Mouse (Mus musculus) small intestine, adult 2 months (tissue): ENCODE results near the gene Galnt11. TPM values are rescaled to one million over a fixed set of nuclear protein-coding genes. Genes with fewer than 3 reads are reported as not detected.
A peak's percentile ranks its signal among the peaks of the same experiment; 100 is the strongest.

Experiments used
- H3K27ac ChIP-seq: fragments of 200-500 bp; 2 replicates; pipeline ENCODE4 v1.5.1; 2012; ENCODE audit warnings: low read depth, low read length, control low read depth, inconsistent platforms; ENCODE audit not compliant: insufficient read depth
- H3K27me3 ChIP-seq: fragments of 200-500 bp; 2 replicates; pipeline ENCODE4 v1.6.1; 2012; ENCODE audit warnings: mild to moderate bottlenecking, moderate library complexity, low read length, inconsistent platforms; ENCODE audit not compliant: control insufficient read depth, insufficient read depth
- H3K36me3 ChIP-seq: fragments of 200-500 bp; 2 replicates; pipeline ENCODE4 v1.6.1; 2012; ENCODE audit warnings: mild to moderate bottlenecking, low read length, control low read depth, inconsistent platforms; ENCODE audit not compliant: control insufficient read depth, insufficient read depth
- H3K4me1 ChIP-seq: fragments of 200-500 bp; 2 replicates; pipeline ENCODE4 v1.6.1; 2012; ENCODE audit warnings: low read length, inconsistent platforms, mixed read lengths; ENCODE audit not compliant: control insufficient read depth, insufficient read depth, insufficient read length
- H3K4me3 ChIP-seq: fragments of 200-500 bp; 2 replicates; pipeline ENCODE4 v1.5.1; 2012; ENCODE audit warnings: low read depth, mild to moderate bottlenecking, control low read depth, inconsistent platforms, low read length, moderate library complexity
- CTCF ChIP-seq: fragments of 200-500 bp; IDR thresholded peaks from 2 replicates; pipeline ENCODE4 v1.5.1; 2012; ENCODE audit warnings: low read depth, mild to moderate bottlenecking, control low read depth, inconsistent platforms, low read length, moderate library complexity, mixed read lengths; ENCODE audit not compliant: insufficient replicate concordance, insufficient read length; ENCODE audit errors: extremely low read depth
- POLR2A ChIP-seq: fragments of 200-500 bp; IDR thresholded peaks from 2 replicates; pipeline ENCODE4 v1.6.1; 2012; ENCODE audit warnings: low read depth, mild to moderate bottlenecking, control low read depth, inconsistent platforms, low read length, moderate library complexity
- WGBS: fragments of 180-500 bp; shearing (Covaris S2); methylation state at CpG from one replicate; pipeline ENCODE4 v1.1.7; 2018; 5-methylcytosine and 5-hydroxymethylcytosine counted together
- polyA plus RNA-seq: library from polyadenylated mRNA; depleted of rRNA; stranded (reverse); fragments of >200 nt; gene quantifications from 2 replicates; pipeline ENCODE4 v1.2.3, GENCODE M21; 2012

Gene Galnt11
- polyA plus RNA-seq, 1 experiment: 7.7 TPM

DNA sequence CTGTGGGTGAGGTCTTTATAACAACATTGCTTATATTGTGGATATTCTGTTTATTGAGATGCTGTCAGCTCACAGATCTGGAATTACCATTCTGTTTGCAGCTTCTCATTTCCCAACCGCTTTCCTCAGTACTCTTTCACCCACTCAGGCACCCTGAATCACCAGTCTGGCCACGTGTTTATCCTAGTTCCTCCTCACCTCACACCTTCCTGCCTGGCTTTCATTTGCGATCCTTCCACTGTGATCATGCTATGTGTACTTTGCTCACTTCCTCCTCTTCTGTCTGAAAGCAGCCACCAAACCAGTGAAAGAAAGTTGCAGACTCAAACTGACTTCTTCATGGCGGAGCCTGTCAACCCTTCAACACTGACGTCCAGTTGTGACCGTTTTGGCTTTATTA is 21.4 kb downstream of the Galnt11 start:
- Histone ChIP-seq H3K4me3 (no peak overlapping the region), H3K4me1 (peaks cover 3% of the 10 kb centered on the region; the same call in 1 of the 2 replicates), H3K36me3 (peaks cover 5% of the 10 kb centered on the region; the same call in 1 of the 2 replicates), H3K27me3 (no peaks in the 10 kb centered on the region), H3K27ac (no peak overlapping the region)
- whole genome bisulfite sequencing: 56% methylated on average over 6 of the region's 6 CpGs
- TF ChIP-seq POLR2A: no peak

DNA sequence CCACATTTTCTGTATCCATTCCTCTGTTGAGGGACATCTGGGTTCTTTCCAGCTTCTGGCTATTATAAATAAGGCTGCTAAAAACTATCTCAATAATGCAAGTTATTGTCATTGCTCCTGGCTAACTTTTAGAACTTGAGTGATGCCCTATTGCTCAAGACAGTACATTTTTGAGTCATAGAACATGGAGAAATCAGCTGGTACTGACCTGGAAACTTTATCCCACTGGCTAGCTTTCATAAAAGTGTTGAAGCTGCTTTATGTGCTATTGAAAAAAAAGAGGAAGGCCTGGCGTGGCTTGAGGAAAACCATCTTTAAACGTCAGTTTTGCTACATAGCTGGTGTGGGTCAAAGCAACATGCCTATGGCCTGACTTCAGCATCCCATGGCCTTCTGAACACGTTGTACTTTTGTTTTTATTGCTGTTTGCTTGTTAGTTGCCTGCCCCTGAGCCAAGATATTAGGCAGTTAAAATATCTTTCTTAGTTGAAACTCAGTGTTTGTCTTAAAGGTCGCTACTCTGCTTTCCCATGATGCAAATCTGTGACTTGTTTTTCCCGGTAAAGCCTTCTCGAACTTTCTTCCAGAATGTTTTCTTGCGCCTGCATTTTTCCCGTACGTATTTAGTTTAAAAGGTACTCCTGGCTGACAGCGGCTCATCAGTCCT is 24.2 kb downstream of the Galnt11 start:
- H3K27me3 ChIP-seq: no peaks in the 10 kb centered on the region
- peaks cover 3% of the 10 kb centered on the region; the same call in 1 of the 2 replicates for H3K4me1 ChIP-seq
- no peak overlapping the region for H3K4me3 ChIP-seq
- H3K36me3 ChIP-seq: no peaks in the 10 kb centered on the region
- 79% methylated on average over 10 of the region's 10 CpGs for WGBS
- H3K27ac ChIP-seq: no peak overlapping the region
- no peak for TF ChIP-seq CTCF
- TF ChIP-seq POLR2A: no peak

DNA sequence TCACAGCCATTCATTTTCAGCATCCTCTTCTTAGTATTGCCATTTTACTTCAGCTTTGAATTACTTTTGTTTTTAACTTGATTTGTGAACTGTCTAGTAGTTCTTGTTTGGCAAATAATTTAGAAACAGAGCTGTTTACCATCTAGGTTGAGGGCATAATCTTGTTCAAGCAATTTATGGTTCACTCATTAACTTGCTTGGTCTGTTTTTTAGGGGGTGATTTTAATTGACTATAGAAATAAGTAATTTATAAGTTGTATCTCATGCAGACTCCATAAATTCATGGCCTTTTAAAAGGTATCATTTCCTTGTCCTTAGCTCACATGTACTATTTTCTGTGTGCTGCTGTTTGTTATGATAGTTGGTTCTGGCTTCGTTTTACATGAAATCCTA is 24.8 kb downstream of the Galnt11 start:
- H3K4me1 ChIP-seq: peaks cover 3% of the 10 kb centered on the region; the same call in 1 of the 2 replicates
- TF ChIP-seq CTCF: no peak
- peaks cover 2% of the 10 kb centered on the region; the same call in 1 of the 2 replicates for H3K36me3 ChIP-seq
- H3K27me3 ChIP-seq: no peaks in the 10 kb centered on the region
- H3K27ac ChIP-seq: no peak overlapping the region
- no peak overlapping the region for H3K4me3 ChIP-seq
- WGBS: 41% methylated on average over 1 of the region's 1 CpGs

DNA sequence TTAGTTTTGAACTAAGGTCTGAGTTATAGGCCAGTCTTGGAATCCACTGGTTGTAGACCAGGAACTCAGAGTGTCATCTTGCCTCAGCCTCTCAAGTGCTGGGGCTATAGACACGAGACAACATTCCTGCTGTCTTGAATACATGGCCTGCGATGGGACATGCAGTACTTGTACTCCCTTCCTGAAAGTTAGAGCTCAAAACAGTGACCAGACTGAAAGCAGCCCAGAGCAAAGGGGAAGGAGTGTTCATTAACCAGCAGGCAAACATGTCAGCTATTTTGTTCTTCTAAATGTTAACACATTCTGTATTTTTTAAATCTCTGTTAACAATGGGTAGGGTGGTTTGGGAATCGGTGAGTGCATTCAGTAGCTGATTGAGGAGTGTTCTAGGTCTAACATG is 25.3 kb downstream of the Galnt11 start:
- H3K27ac ChIP-seq: no peak overlapping the region
- H3K4me1 ChIP-seq: peaks cover 7% of the 10 kb centered on the region; the same call in 1 of the 2 replicates
- no peak for TF ChIP-seq CTCF
- no peak for TF ChIP-seq POLR2A
- H3K36me3 ChIP-seq: peaks cover 2% of the 10 kb centered on the region; the same call in 1 of the 2 replicates
- WGBS: 48% methylated on average over 3 of the region's 3 CpGs
- no peak overlapping the region for H3K4me3 ChIP-seq
- H3K27me3 ChIP-seq: no peaks in the 10 kb centered on the region

DNA sequence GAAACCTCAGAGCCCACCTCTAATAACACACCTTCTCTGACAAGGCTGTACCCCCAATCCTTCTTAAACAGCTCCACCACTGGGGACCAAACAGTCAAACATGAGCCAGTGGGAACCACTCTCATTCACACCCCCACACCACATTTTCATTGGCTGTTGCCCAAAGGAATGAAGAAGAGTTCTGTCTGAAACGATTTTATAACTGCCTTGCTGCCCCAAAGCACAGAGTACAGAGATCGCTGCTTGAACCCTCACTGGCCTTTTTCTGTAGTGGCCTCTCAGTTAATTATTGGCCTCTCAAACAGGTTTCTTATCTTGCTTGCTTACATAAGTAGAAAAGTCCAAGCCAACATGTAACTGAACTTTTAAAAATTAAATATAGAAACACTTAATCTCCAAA is 30.7 kb downstream of the Galnt11 start:
- peaks cover 17% of the 10 kb centered on the region for H3K4me1 ChIP-seq
- H3K4me3 ChIP-seq: no peak overlapping the region
- 26% methylated on average over 2 of the region's 2 CpGs for WGBS
- H3K36me3 ChIP-seq: peaks cover 10% of the 10 kb centered on the region
- H3K27ac ChIP-seq: peak overlapping the region; percentile 86
- no peaks in the 10 kb centered on the region for H3K27me3 ChIP-seq
- TF ChIP-seq CTCF (no peak), POLR2A (no peak)

DNA sequence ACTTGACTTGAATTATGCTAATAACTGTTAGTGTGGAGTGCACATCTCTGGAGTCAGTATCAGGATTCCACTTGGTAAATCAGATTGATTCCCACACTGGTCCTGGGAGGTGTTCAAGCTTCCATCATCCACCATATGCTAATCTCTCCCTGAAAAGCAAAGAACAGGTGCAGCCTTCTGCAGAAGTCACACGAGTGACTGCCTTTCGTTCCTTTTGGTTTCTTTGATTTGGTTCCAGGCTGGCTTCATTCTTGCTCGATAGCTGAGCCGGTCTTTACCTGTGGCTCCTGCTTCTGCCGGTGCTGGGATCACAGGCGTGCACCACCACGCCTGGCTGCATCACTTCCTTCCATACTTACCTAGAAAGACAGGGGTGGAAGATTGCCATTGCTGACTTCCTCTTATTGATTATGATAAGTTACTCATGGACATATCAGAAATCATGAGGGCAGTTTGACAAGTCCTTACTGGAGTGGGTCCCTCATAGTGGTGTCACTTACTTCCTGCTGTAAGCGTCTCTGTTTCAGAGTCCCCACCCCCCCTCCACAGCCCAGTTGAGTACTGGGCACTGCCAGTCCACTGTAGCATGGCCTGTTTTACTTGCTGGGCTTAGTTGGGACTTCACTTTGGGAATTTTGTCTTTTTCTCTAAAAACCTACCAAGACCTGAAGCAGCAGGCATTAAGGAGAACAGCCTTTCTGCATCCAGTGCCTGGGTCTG is 31.3 kb downstream of the Galnt11 start:
- Histone ChIP-seq H3K36me3 (peaks cover 11% of the 10 kb centered on the region), H3K4me1 (peaks cover 17% of the 10 kb centered on the region), H3K4me3 (no peak overlapping the region), H3K27me3 (no peaks in the 10 kb centered on the region), H3K27ac (peak overlapping the region; percentile 83)
- TF ChIP-seq CTCF (no peak), POLR2A (no peak)
- WGBS: 35% methylated on average over 8 of the region's 8 CpGs

DNA sequence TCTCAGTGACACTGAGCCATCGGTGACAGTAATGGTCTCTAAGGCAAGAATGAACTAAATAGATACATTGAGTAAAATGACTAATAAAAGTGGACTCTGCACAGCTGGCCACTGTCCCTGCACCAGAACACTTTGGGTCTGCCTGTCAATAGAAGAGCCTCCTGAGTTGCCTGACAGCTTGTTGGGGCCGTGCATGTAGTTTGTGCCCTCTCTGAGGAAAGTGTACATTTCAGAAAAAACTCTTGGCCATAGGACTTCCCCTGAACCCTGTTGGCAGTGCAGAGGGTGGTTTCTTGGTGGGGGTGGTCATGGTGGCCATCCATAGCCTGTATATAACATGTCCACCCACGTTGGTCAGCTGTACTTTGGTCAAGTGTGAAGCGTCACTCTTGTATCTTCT is 32.8 kb downstream of the Galnt11 start:
- Histone ChIP-seq H3K36me3 (peaks cover 20% of the 10 kb centered on the region), H3K27me3 (no peaks in the 10 kb centered on the region), H3K27ac (no peak overlapping the region), H3K4me3 (no peak overlapping the region), H3K4me1 (peaks cover 17% of the 10 kb centered on the region)
- WGBS: 97% methylated on average over 4 of the region's 4 CpGs
- TF ChIP-seq POLR2A (no peak), CTCF (no peak)
